ENCODE assay signal across 8 mouse cellular contexts in the genomic region with DNA sequence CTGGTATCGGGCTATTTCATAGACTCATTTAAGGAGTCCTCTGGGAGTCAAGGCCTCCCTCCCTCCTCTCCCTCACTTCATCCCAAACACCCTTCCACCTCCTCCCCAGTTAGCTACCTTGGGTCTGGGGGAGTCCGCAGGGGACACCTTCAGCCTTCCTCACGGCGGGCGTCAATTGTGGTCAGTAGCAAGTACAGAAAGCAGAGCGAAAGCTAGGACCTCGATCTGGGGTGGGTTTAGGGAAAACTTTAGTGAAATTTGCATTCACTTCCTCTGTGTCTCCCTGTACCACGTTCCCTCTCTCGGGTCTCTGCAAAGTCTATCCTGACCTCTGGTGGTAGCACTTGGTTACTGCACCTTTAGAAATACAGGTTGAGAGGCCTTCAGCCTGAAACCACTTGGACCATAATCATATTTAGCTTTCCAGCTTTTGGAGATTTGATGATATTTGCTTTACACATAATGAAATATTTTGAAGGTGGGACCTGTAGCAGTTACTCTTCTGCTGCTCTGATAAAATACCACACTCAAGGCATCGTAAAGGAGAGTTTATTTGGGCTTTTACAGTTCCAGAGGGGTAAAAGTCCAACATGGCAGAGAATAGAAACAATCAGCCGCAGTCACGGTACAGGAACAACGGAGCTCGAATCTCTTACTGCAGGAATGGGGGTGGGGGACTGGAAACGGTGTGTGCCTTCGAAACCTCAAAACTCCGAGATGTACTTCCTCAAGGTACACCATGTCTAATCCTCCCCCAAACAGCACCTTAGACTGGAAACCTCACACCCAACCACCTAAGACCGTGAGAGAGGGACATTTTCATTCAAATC. TPM values are rescaled to one million over a fixed set of nuclear protein-coding genes. Genes with fewer than 3 reads are reported as not detected.
DNase-seq lines count a peak whose midpoint lies in the region; ATAC-seq lines count a peak whose summit lies in the region.

No protein-coding gene starts in this region.

- no peaks in the 10 kb centered on the region for H3K27me3 ChIP-seq in limb, embryonic 13.5 days
- no peaks in the 10 kb centered on the region for H3K27me3 ChIP-seq in midbrain, embryonic 16.5 days (ENCODE audit: control insufficient read depth, insufficient read depth, low read depth, low read length)
- no peaks in the 10 kb centered on the region for H3K27me3 ChIP-seq in splenic B cell, adult 2 months (ENCODE audit: control insufficient read depth, insufficient read depth, low read length, poor library complexity, severe bottlenecking)

- H3K4me1 ChIP-seq in limb, embryonic 13.5 days: 0 out of 2 replicates have a peak, but pooled peaks cover 3% of the 10 kb centered on the region
- 0 out of 2 replicates have a peak, but pooled peaks cover 3% of the 10 kb centered on the region for H3K4me1 ChIP-seq in midbrain, embryonic 16.5 days (ENCODE audit: control insufficient read depth, insufficient read depth, low read length)

- peak overlapping the region; percentile 32 for H3K4me3 ChIP-seq in limb, embryonic 13.5 days
- peak overlapping the region; percentile 12 for H3K4me3 ChIP-seq in midbrain, embryonic 16.5 days (ENCODE audit: low read depth, low read length)

- peak; percentile 78 for DNase-seq in 3134 (ENCODE audit: extremely low read depth, insufficient read length, low spot score)
- peak; percentile 63 to 93 for DNase-seq in adrenal gland, adult (ENCODE audit: inconsistent age in 2 of 2, low spot score in 1 of 2)
- DNase-seq in embryo, embryonic 10.5 days (ENCODE audit: low spot score): peak; percentile 89
- DNase-seq in heart, adult 11 months: peak; percentile 93
- DNase-seq in kidney, adult 11 months: peak; percentile 38
- DNase-seq in splenic B cell, adult 2 months (ENCODE audit: low read depth, low spot score): peak; percentile 95

- H3K9me3 ChIP-seq in limb, embryonic 13.5 days: peaks cover 4% of the 10 kb centered on the region; the same call in 1 of the 2 replicates
- H3K9me3 ChIP-seq in midbrain, embryonic 16.5 days (replicated peaks; ENCODE audit: control insufficient read depth, low read length, poor library complexity, severe bottlenecking): no peaks in the 10 kb centered on the region

- 36% methylated on average over 18 of the region's 18 CpGs for WGBS in limb, embryonic 13.5 days
- 40% methylated on average over 18 of the region's 18 CpGs for WGBS in midbrain, embryonic 16.5 days

- no peaks in the 10 kb centered on the region for H3K36me3 ChIP-seq in limb, embryonic 13.5 days
- H3K36me3 ChIP-seq in midbrain, embryonic 16.5 days (ENCODE audit: control insufficient read depth, insufficient read depth, low read length): no peaks in the 10 kb centered on the region
- peaks cover 6% of the 10 kb centered on the region for H3K36me3 ChIP-seq in splenic B cell, adult 2 months (ENCODE audit: control insufficient read depth, insufficient read depth, low read length, poor library complexity, severe bottlenecking)

- ATAC-seq in limb, embryonic 13.5 days (ENCODE audit: low FRiP score, low read depth): peak; percentile 42; the same call in 1 of the 2 replicates
- ATAC-seq in midbrain, embryonic 16.5 days: peak; percentile 87

- H3K27ac ChIP-seq in limb, embryonic 13.5 days: no peak overlapping the region
- H3K27ac ChIP-seq in midbrain, embryonic 16.5 days (ENCODE audit: low read length): no peak overlapping the region

- peak overlapping the region; percentile 62 for H3K9ac ChIP-seq in limb, embryonic 13.5 days
- no peak overlapping the region for H3K9ac ChIP-seq in midbrain, embryonic 16.5 days (ENCODE audit: low read depth, low read length)

- H3K4me2 ChIP-seq in limb, embryonic 13.5 days (replicated peaks): peak overlapping the region; percentile 58
- H3K4me2 ChIP-seq in midbrain, embryonic 16.5 days (ENCODE audit: low read length): peak overlapping the region; percentile 47

RNA-seq across cellular contexts. Expression of gene A630001G21Rik, which starts 41.9 kb away (rescaled TPM):
- polyA plus RNA-seq in limb, embryonic 13.5 days (2015; fragmentation: Nextera tagmentation; extraction: Ambion mirVana): 1.0 and 1.4 TPM in 2 replicates
- polyA plus RNA-seq in midbrain, embryonic 16.5 days (2015; fragmentation: Nextera tagmentation; extraction: Ambion mirVana): 0.19 and 0.27 TPM in 2 replicates

RNA-seq across cellular contexts. Expression of gene Cab39, which starts 56.7 kb away (rescaled TPM):
- polyA plus RNA-seq in limb, embryonic 13.5 days (2015; fragmentation: Nextera tagmentation; extraction: Ambion mirVana): 28.1 and 28.5 TPM in 2 replicates
- 49.4 and 51.1 TPM in 2 replicates for polyA plus RNA-seq in midbrain, embryonic 16.5 days (2015; fragmentation: Nextera tagmentation; extraction: Ambion mirVana)

Comparison
In these comparisons a context has a peak if more than half of its experiments do, and no peak if none do; other contexts are left out.
1. DNase-seq: peak in every context shown above with its lines; median percentile 95 in splenic B cell, adult 2 months; 93 in heart, adult 11 months; 89 in embryo, embryonic 10.5 days; 78 in 3134; 78 in adrenal gland, adult; 38 in kidney, adult 11 months.